Mouse (Mus musculus) kidney, adult 2 months (tissue): ENCODE data around the gene Arpc3.

ENCODE experiments used
- CTCF ChIP-seq: fragments of 200-500 bp; conservative IDR thresholded peaks from 2 replicates; pipeline ENCODE4 v1.5.1; 2011; ENCODE audit warnings: low read depth, mild to moderate bottlenecking, control low read depth, low read length, moderate library complexity, mixed read lengths; ENCODE audit not compliant: insufficient read depth, insufficient read length
- POLR2A ChIP-seq: fragments of 200-500 bp; IDR thresholded peaks from one replicate; pipeline ENCODE4 v1.6.1; 2011; ENCODE audit warnings: low read depth, low read length, control low read depth

DNA sequence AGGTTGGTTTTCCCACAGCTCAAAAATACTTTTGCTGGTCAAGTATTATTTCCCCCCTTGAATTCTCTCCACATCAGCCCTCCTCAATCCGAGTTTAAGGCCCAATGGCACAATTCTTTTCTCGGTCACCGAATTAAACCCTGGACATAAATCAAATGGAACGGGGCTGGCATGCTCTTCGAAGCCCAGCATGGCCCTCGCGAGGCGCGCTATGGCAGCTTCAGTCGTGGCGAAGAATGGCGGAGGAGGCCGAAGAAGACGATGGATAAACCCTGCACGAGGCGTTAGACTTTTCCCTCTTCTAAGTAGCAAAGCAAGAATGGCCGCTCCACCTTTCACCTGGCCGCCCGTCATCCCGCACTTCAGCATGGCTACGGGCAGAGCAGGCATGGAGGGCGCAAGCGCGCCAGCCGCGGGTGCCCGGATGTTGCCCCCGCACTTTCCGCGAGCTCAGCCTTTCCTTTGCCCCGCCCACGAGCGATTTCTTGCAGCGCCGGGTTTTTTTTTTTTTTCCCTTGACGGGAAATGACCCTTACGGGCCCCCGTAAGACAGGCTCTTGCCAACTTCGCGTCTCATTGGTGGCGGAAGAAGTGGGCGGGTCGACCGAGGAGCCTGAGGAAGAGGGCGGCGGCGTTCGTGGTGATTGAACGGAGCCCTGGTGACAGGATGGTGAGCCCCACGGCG, 37.7 kb upstream of the Arpc3 start, which contains the start of the genes Rad9b and Vps29:
- TF ChIP-seq CTCF (no peak), POLR2A (peak; percentile 33)
